Mouse (Mus musculus) liver, embryonic 18 days (tissue): Measurements from ENCODE around the gene Rbm6. TPM values are rescaled to one million over a fixed set of nuclear protein-coding genes. Genes with fewer than 3 reads are reported as not detected.

Source experiments
- polyA plus RNA-seq: library from polyadenylated mRNA; depleted of rRNA; stranded (reverse); fragments of >200 nt; gene quantifications from 2 replicates; pipeline ENCODE4 v1.2.3, GENCODE M21; 2012; rRNA removed

Gene Rbm6
- polyA plus RNA-seq = 15.2 and 17.3 TPM in 2 replicates

DNA sequence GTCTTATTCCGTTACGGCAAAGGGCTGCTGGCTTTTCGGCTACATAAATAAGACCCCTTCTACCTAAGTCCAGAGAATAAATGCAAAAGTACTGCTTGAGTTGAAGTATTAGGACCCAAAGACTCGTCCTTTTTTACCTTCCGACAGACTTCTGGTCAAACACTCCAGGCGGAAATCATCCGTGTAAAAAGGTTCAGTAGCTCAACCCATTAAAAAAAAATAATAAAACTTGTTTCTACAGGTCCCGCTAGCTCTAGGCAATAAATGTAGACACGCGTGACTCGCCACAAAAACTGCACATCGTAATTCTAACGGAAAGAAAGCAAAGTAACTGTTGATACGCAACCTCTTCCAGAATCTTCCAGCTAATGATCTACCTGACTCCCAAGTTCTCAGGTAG lies at the start of gene Rbm6:
Rbm6 (minus strand) TSS at position 101 of the 400 bp plus-strand sequence.

DNA sequence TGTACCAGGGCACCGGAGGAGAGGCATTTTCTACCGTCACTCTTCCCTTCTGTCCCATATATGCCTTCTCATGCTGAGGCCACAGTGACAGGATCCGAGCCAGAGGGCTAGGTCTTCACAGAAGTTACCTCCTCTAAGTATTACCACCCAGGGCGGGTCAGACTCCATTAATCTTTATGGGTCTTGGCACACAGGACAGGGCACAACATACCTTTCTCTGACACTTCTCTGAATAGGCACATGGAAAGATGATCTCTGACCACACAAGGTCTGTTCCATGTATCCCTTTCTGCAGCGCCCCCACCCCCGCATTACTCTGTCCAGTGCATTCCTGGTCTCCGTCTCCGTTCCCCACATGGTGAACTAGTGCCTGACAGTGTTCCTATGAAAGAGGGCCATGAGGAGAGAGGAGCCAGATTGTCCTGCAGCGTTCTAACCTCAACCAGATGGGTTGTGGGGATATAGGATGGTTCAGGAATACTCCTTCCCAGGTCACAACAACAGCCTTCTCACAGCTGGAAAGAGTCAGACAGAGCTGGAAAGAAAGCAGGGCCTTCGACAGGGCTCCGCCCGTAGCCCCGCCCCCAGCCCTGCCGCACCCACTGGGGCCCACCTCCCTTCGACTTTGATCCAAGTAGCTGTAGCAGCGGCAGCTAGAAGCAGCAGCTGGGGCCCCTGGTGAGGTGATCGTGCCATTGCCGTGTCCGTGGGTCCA lies 33.4 kb upstream of the Rbm6 start, which contains the start of gene Mst1r:
Mst1r (plus strand) TSS at position 622 of the 715 bp plus-strand sequence.

DNA sequence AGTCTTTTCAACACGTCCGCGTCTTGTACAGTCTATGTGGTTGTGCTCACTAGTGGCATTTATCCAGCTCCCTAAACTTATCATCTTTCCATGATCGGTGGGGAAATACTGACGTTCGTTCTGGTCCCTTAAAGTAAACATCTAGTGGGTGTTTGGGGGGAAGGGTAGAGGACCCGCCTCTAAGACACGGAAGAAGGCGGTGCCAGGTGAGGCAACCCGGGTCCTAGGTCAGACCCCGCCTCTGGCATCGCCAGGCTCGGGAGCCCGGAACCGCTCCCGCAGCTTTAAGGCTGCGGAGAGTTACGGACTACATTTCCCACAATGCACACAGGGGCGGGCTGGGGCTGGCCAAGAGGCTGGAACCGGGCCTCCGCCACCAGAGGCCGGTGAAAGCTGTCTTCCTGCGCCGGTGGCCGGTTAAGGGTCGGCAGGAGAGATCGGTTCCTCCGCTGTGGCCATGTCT lies 14.8 kb upstream of the Rbm6 start, which contains the start of gene Mon1a:
Mon1a (plus strand) TSS at position 348 of the 463 bp plus-strand sequence.

DNA sequence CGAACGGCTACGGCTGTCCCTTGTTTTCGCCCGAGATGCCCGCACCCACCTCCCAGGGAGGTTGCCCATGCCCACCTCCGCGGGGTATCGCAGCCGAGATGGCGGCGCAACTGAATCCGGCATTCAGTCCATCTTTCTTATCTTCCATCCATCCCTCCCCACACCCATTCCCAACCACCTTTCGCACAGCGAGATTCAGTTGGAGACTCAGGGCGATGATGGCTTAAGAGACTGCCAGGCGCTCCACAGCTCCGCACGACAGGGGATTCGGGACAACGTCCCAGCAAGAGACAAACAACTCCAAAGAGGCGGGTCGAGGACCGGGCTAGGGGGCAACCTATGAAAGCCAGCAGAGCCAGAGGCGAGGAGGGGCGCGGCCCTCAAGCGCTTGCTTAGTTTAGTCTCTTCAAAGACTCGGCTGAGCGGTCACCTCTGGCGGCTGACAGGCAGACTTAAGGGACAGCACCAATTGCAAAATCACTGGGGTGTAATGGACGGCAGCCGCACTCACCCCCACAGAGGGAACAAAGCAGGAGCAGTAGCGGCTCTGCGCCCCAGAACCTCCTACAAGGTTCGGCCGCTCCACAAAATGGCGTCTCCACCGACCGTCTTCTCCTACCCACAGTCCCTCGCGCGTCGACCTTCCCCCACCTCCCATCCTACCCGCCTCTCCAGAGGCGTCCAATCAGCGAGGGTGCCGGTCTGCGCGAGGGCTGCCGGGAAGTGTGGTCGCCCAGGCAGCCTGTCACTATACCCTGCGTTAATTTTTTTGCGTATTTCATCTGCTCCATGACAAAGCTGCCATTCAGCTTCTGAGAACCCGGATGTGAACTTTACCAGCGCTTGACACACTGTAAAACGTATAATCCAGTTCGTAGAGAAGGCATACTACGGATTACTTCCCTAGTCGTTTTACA lies 102.4 kb downstream of the Rbm6 start, which contains the start of gene Rbm5:
Rbm5 (minus strand) TSS at position 623 of the 917 bp plus-strand sequence.

Other genes with a start within 250 kb of the Rbm6 start
- gene Gnai2, start 237.9 kb downstream of the Rbm6 start, polyA plus RNA-seq = 135 and 153 TPM in 2 replicates
- gene Slc38a3, start 203.7 kb downstream of the Rbm6 start, polyA plus RNA-seq = 291 and 302 TPM in 2 replicates
- gene Gnat1, start 193.5 kb downstream of the Rbm6 start, polyA plus RNA-seq = 0.65 and 0.76 TPM in 2 replicates
- 3.5 and 4.9 TPM in 2 replicates for gene Sema3f, start 162.8 kb downstream of the Rbm6 start, polyA plus RNA-seq
- gene Rbm5, start 102.2 kb downstream of the Rbm6 start, polyA plus RNA-seq = 33.4 and 38.1 TPM in 2 replicates
- 5.2 and 5.3 TPM in 2 replicates for gene Mon1a, start 14.9 kb upstream of the Rbm6 start, polyA plus RNA-seq
- gene Mst1r, start 33.6 kb upstream of the Rbm6 start, polyA plus RNA-seq = 2.3 and 3.0 TPM in 2 replicates
- gene Actl11, start 55.2 kb upstream of the Rbm6 start, polyA plus RNA-seq = not detected in 2 replicates
- 0.16 and 0.19 TPM in 2 replicates for gene Camkv, start 62.4 kb upstream of the Rbm6 start, polyA plus RNA-seq
- 3.0 TPM in 2 replicates for gene Traip, start 76.9 kb upstream of the Rbm6 start, polyA plus RNA-seq
- 108 and 109 TPM in 2 replicates for gene Uba7, start 102.3 kb upstream of the Rbm6 start, polyA plus RNA-seq
- 0.52 and 0.65 TPM in 2 replicates for gene Gm20661, start 109.8 kb upstream of the Rbm6 start, polyA plus RNA-seq
- 16.2 and 17.0 TPM in 2 replicates for gene Inka1, start 112.6 kb upstream of the Rbm6 start, polyA plus RNA-seq
- 2.9 TPM in 2 replicates for gene Cdhr4, start 119.3 kb upstream of the Rbm6 start, polyA plus RNA-seq
- gene Gm20662, start 123.1 kb upstream of the Rbm6 start, polyA plus RNA-seq = 1.1 TPM in 2 replicates
- 32.7 and 35.2 TPM in 2 replicates for gene Ip6k1, start 129.3 kb upstream of the Rbm6 start, polyA plus RNA-seq
- 11.3 and 11.8 TPM in 2 replicates for gene Gmppb, start 176.0 kb upstream of the Rbm6 start, polyA plus RNA-seq
- gene Amigo3, start 179.9 kb upstream of the Rbm6 start, polyA plus RNA-seq = 0.44 and 0.62 TPM in 2 replicates
- 92.9 and 96.0 TPM in 2 replicates for gene Mst1, start 207.2 kb upstream of the Rbm6 start, polyA plus RNA-seq
- 53.9 and 64.1 TPM in 2 replicates for gene Rnf123, start 210.1 kb upstream of the Rbm6 start, polyA plus RNA-seq
- gene Apeh, start 221.4 kb upstream of the Rbm6 start, polyA plus RNA-seq = 81.3 and 81.5 TPM in 2 replicates